8 mouse cellular contexts compared by ENCODE assay signal in genomic region chr2:30707099-30708000, GRCm38 (mm10).
DNase-seq lines count a peak whose midpoint lies in the region; TF ChIP-seq lines count a peak whose summit lies in the region.

No protein-coding gene starts in this region.

- 4% methylated on average over 44 of the region's 44 CpGs for WGBS in lung, adult 2 months

- H3K4me1 ChIP-seq in lung, adult 2 months (ENCODE audit: control insufficient read depth, insufficient read depth, low read length), result peaks cover 8% of the 10 kb centered on the region

- TF ChIP-seq POLR2A in lung, adult 2 months (IDR thresholded peaks at IDR 0.05; ENCODE audit: borderline replicate concordance, extremely low read depth, low read depth, low read length), result peak; percentile 20; the same call in 1 of the 2 replicates

- peak; percentile 57 to 61 for DNase-seq in urinary bladder, postnatal 36 days (ENCODE audit: low spot score in 2 of 2)
- no peak for DNase-seq in urinary bladder, adult 18-20 months (ENCODE audit: low spot score in 2 of 2)
- peak; percentile 90 for DNase-seq in embryo, embryonic 10.5 days (ENCODE audit: low spot score)
- DNase-seq in heart, adult 8-10 months (ENCODE audit: low spot score), result peak; percentile 81
- DNase-seq in kidney, adult 11 months, result peak; percentile 86
- peak; percentile 67 for DNase-seq in lung, adult 2 months
- peak; percentile 62 for DNase-seq in ovary, postnatal 36 days (ENCODE audit: low spot score)
- DNase-seq in spleen, postnatal 4 days (ENCODE audit: low spot score in 2 of 2), result no peak

- peak overlapping the region; percentile 57 for H3K4me3 ChIP-seq in lung, adult 2 months (replicated peaks; ENCODE audit: extremely low read depth, low read depth, low read length)

- TF ChIP-seq CTCF in lung, adult 2 months (IDR thresholded peaks at IDR 0.05; ENCODE audit: insufficient read depth, low read length), result no peak

Comparison
In these comparisons a context has a peak if more than half of its experiments do, and no peak if none do; other contexts are left out.
1. DNase-seq: peak in urinary bladder, postnatal 36 days (2 of 2), embryo, embryonic 10.5 days (single experiment), heart, adult 8-10 months (single experiment), kidney, adult 11 months (single experiment), lung, adult 2 months (single experiment) and ovary, postnatal 36 days (single experiment); none in urinary bladder, adult 18-20 months (0 of 2) and spleen, postnatal 4 days (0 of 2).